Mouse (Mus musculus) limb, embryonic 14.5 days (tissue): ENCODE results near the gene Skint3. TPM values are rescaled to one million over a fixed set of nuclear protein-coding genes. Genes with fewer than 3 reads are reported as not detected.
"Not testable (repeated sequence)": the region's sequence is repeated elsewhere in the genome, so short reads cannot be mapped to it uniquely, and the experiment has no call there.

ENCODE experiments used
- ATAC-seq: fragments of 200-750 bp; cut with Nextera tagmentation; 2 replicates; pipeline ENCODE4 v1.8.0; 2017; ENCODE audit warnings: low read depth, moderate number of reproducible peaks, moderate TSS enrichment; ENCODE audit not compliant: low FRiP score
- DNase-seq: peaks from one replicate; pipeline ENCODE4 v3.0.0-alpha.2; 2015; ENCODE audit warnings: low spot score
- H3K27ac ChIP-seq: fragments of 300-500 bp; sonication (generic); replicated peaks from 2 replicates; pipeline ENCODE4 v1.5.1; 2014; ENCODE audit warnings: low read depth, mild to moderate bottlenecking, low read length, moderate library complexity, mixed read lengths
- H3K27me3 ChIP-seq: fragments of 300-500 bp; sonication (generic); 2 replicates; pipeline ENCODE4 v1.6.1; 2014; ENCODE audit warnings: low read length, mixed read lengths; ENCODE audit not compliant: control insufficient read depth, insufficient read depth
- H3K36me3 ChIP-seq: fragments of 300-500 bp; sonication (generic); 2 replicates; pipeline ENCODE4 v1.6.1; 2014; ENCODE audit warnings: mild to moderate bottlenecking, low read length, moderate library complexity, mixed read lengths; ENCODE audit not compliant: control insufficient read depth, insufficient read depth
- H3K4me1 ChIP-seq: fragments of 300-500 bp; sonication (generic); 2 replicates; pipeline ENCODE4 v1.6.1; 2014; ENCODE audit warnings: antibody characterized with exemption, low read length, mixed read lengths; ENCODE audit not compliant: control insufficient read depth, insufficient read depth
- H3K4me2 ChIP-seq: fragments of 300-500 bp; sonication (generic); replicated peaks from 2 replicates; pipeline ENCODE4 v1.6.1; 2014; ENCODE audit warnings: low read depth, mild to moderate bottlenecking, low read length, moderate library complexity; ENCODE audit not compliant: severe bottlenecking
- H3K4me3 ChIP-seq: fragments of 300-500 bp; sonication (generic); replicated peaks from 2 replicates; pipeline ENCODE4 v1.5.1; 2014; ENCODE audit warnings: low read length
- H3K9ac ChIP-seq: fragments of 300-500 bp; sonication (generic); 2 replicates; pipeline ENCODE4 v1.6.1; 2014; ENCODE audit warnings: mild to moderate bottlenecking, low read depth, low read length, moderate library complexity; ENCODE audit not compliant: severe bottlenecking
- H3K9me3 ChIP-seq: fragments of 300-500 bp; sonication (generic); 2 replicates; pipeline ENCODE4 v1.6.1; 2016; ENCODE audit warnings: low read length; ENCODE audit not compliant: control insufficient read depth
- POLR2A ChIP-seq: fragments of 200-500 bp; IDR thresholded peaks from 2 replicates; pipeline ENCODE4 v1.8.0; 2012; ENCODE audit warnings: inconsistent platforms, mild to moderate bottlenecking, moderate library complexity, borderline replicate concordance; ENCODE audit not compliant: insufficient read depth, insufficient read length; ENCODE audit errors: extremely low read depth
- WGBS: fragments of 180-500 bp; shearing (Covaris S2); extraction: QIAGEN DNeasy Blood & Tissue Kit; methylation state at CpG from one replicate; pipeline ENCODE4 v1.1.7; 2014; 5-methylcytosine and 5-hydroxymethylcytosine counted together
- polyA plus RNA-seq, 2 experiments: library from polyadenylated mRNA; depleted of rRNA in 1 of 2; stranded (reverse) in 1 of 2; unstranded in 1 of 2; fragments of >200 nt; fragmentation: Nextera tagmentation in 1 of 2; extraction: Ambion mirVana in 1 of 2; gene quantifications; 2 replicates each; pipeline versions ENCODE4 v1.2.1 to v1.2.3; 2012 to 2014

Skint3 gene
- polyA plus RNA-seq, 2 experiments: 0.03 TPM; not detected in 1

- Histone ChIP-seq H3K4me2 (no peak overlapping the region), H3K36me3 (no peaks in the 10 kb centered on the region), H3K9ac (no peak overlapping the region), H3K4me1 (no peaks in the 10 kb centered on the region), H3K27ac (no peak overlapping the region), H3K4me3 (no peak overlapping the region), H3K27me3 (no peaks in the 10 kb centered on the region), H3K9me3 (0 out of 2 replicates have a peak, but pooled peaks cover 4% of the 10 kb centered on the region)
- TF ChIP-seq POLR2A: no peak
- ATAC-seq (no peak), DNase-seq (no peak)
- WGBS: 83% methylated on average over 4 of the region's 4 CpGs
These were observed 56.4 kb downstream of the Skint3 start for GRCm38 (mm10) chr4:112288396-112288795.

- no peak overlapping the region for H3K4me2 ChIP-seq
- TF ChIP-seq POLR2A: no peak
- DNase-seq (no peak), ATAC-seq (no peak)
- no peak overlapping the region for H3K27ac ChIP-seq
- H3K4me1 ChIP-seq: no peaks in the 10 kb centered on the region
- H3K27me3 ChIP-seq: no peaks in the 10 kb centered on the region
- no peaks in the 10 kb centered on the region for H3K36me3 ChIP-seq
- no peak overlapping the region for H3K4me3 ChIP-seq
- H3K9me3 ChIP-seq: no peaks in the 10 kb centered on the region
- WGBS: 83% methylated on average over 1 of the region's 1 CpGs
- no peak overlapping the region for H3K9ac ChIP-seq
These were observed 70.3 kb downstream of the Skint3 start for GRCm38 (mm10) chr4:112302305-112302704.

- Histone ChIP-seq H3K4me2 (no peak overlapping the region), H3K4me3 (no peak overlapping the region), H3K4me1 (no peaks in the 10 kb centered on the region), H3K36me3 (no peaks in the 10 kb centered on the region), H3K9ac (no peak overlapping the region), H3K27me3 (no peaks in the 10 kb centered on the region), H3K27ac (no peak overlapping the region), H3K9me3 (no peaks in the 10 kb centered on the region)
- WGBS: 77% methylated on average over 3 of the region's 3 CpGs
- TF ChIP-seq POLR2A: no peak
- no peak for ATAC-seq
- no peak for DNase-seq
These were observed 70.9 kb downstream of the Skint3 start for GRCm38 (mm10) chr4:112302855-112303509.

- not testable (repeated sequence) for H3K36me3 ChIP-seq, DNase-seq
- whole genome bisulfite sequencing: 90% methylated on average over 15 of the region's 17 CpGs
These were observed 117.1 kb downstream of the Skint3 start for GRCm38 (mm10) chr4:112349111-112349510.

More at GRCm38 (mm10) chr4:112349111-112349510, 117.1 kb downstream of the Skint3 start:
- H3K9ac ChIP-seq, H3K27ac ChIP-seq, H3K4me1 ChIP-seq, H3K4me3 ChIP-seq, H3K27me3 ChIP-seq, H3K9me3 ChIP-seq, ATAC-seq, H3K4me2 ChIP-seq: not testable (repeated sequence)

Other genes starting within 250 kb of the Skint3 start
- not detected in 2 replicates for gene Skint1, start 226.0 kb upstream of the Skint3 start, polyA plus RNA-seq (2012; rRNA removed)
- not detected in 2 replicates for gene Skint1, start 226.0 kb upstream of the Skint3 start, polyA plus RNA-seq (2014; fragmentation: Nextera tagmentation; extraction: Ambion mirVana)
- gene Skint4, start 160.2 kb upstream of the Skint3 start, polyA plus RNA-seq (2012; rRNA removed): not detected in 2 replicates
- 0.08 TPM in 1 of 2 replicates, not detected in the other for gene Skint4, start 160.2 kb upstream of the Skint3 start, polyA plus RNA-seq (2014; fragmentation: Nextera tagmentation; extraction: Ambion mirVana)
- not detected in 2 replicates for gene Skint9, start 201.7 kb downstream of the Skint3 start, polyA plus RNA-seq (2012; rRNA removed)
- not detected in 2 replicates for gene Skint9, start 201.7 kb downstream of the Skint3 start, polyA plus RNA-seq (2014; fragmentation: Nextera tagmentation; extraction: Ambion mirVana)